Mouse (Mus musculus): ENCODE measurements around the gene Mrpl10. TPM values are rescaled to one million over a fixed set of nuclear protein-coding genes. Genes with fewer than 3 reads are reported as not detected.

The Mrpl10 gene
- polyA plus RNA-seq, 1 experiment from 2014 or later = 71.3 TPM

Small RNA genes within 50 kb of the gene (microRNA-seq; reads per million reads assigned to microRNA genes)
- gene Mir8103 = not detected

Other genes starting within 250 kb of the Mrpl10 start
- gene Nfe2l1, start 211.6 kb upstream of the Mrpl10 start, polyA plus RNA-seq (2016; fragmentation: Nextera tagmentation; extraction: Ambion mirVana) = 85.8 and 89.7 TPM in 2 replicates
- 105 TPM in 2 replicates for gene Copz2, start 191.7 kb upstream of the Mrpl10 start, polyA plus RNA-seq (2016; fragmentation: Nextera tagmentation; extraction: Ambion mirVana)
- gene Cdk5rap3, start 125.1 kb upstream of the Mrpl10 start, polyA plus RNA-seq (2016; fragmentation: Nextera tagmentation; extraction: Ambion mirVana) = 52.3 and 58.0 TPM in 2 replicates
- gene Prr15l, start 113.5 kb upstream of the Mrpl10 start, polyA plus RNA-seq (2016; fragmentation: Nextera tagmentation; extraction: Ambion mirVana) = 0.46 and 0.51 TPM in 2 replicates
- 37.7 and 40.5 TPM in 2 replicates for gene Pnpo, start 97.6 kb upstream of the Mrpl10 start, polyA plus RNA-seq (2016; fragmentation: Nextera tagmentation; extraction: Ambion mirVana)
- gene Sp2, start 58.6 kb upstream of the Mrpl10 start, polyA plus RNA-seq (2016; fragmentation: Nextera tagmentation; extraction: Ambion mirVana) = 18.0 and 19.9 TPM in 2 replicates
- 0.22 and 0.45 TPM in 2 replicates for gene Sp6, start 28.2 kb upstream of the Mrpl10 start, polyA plus RNA-seq (2016; fragmentation: Nextera tagmentation; extraction: Ambion mirVana)
- gene Scrn2, start 11.6 kb upstream of the Mrpl10 start, polyA plus RNA-seq (2016; fragmentation: Nextera tagmentation; extraction: Ambion mirVana) = 17.0 and 18.3 TPM in 2 replicates
- gene Lrrc46, start 153 bp upstream of the Mrpl10 start, polyA plus RNA-seq (2016; fragmentation: Nextera tagmentation; extraction: Ambion mirVana) = 0.28 and 0.66 TPM in 2 replicates
- gene Osbpl7, start 9.1 kb downstream of the Mrpl10 start, polyA plus RNA-seq (2016; fragmentation: Nextera tagmentation; extraction: Ambion mirVana) = 4.8 and 5.5 TPM in 2 replicates
- not detected in 2 replicates for gene Tbx21, start 73.8 kb downstream of the Mrpl10 start, polyA plus RNA-seq (2016; fragmentation: Nextera tagmentation; extraction: Ambion mirVana)
- 10.6 and 12.6 TPM in 2 replicates for gene Tbkbp1, start 109.9 kb downstream of the Mrpl10 start, polyA plus RNA-seq (2016; fragmentation: Nextera tagmentation; extraction: Ambion mirVana)
- 41.7 and 45.4 TPM in 2 replicates for gene Kpnb1, start 146.3 kb downstream of the Mrpl10 start, polyA plus RNA-seq (2016; fragmentation: Nextera tagmentation; extraction: Ambion mirVana)
- gene Npepps, start 239.1 kb downstream of the Mrpl10 start, polyA plus RNA-seq (2016; fragmentation: Nextera tagmentation; extraction: Ambion mirVana) = 87.8 and 95.3 TPM in 2 replicates